23 mouse cellular contexts compared by ENCODE assay signal in genomic region chr19:37924266-37924665, GRCm38 (mm10).
A peak's percentile ranks its signal among the peaks of the same experiment; 100 is the strongest.
DNase-seq lines count a peak whose midpoint lies in the region.
"Had no signal": no experiment of that assay in that cellular context is flagged by ENCODE, and none has a peak within 500 bp of the region (broad histone marks: within the 10 kb centered on the region; RNA-seq: fewer than 3 reads in every experiment).

No protein-coding gene starts in this region.

- no peak overlapping the region for H3K27ac ChIP-seq in limb, embryonic 10.5 days
- H3K27ac ChIP-seq: embryonic facial prominence, embryonic 15.5 days; gastrocnemius, adult 2 months; heart, embryonic 10.5 days; hindbrain, embryonic 10.5 days; intestine, embryonic 15.5 days; layer of hippocampus, adult 2 months; macrophage; midbrain, embryonic 12.5 days; neural tube, embryonic 15.5 days had no signal

- H3K27me3 ChIP-seq in limb, embryonic 10.5 days (ENCODE audit: low read depth, poor library complexity, severe bottlenecking), result no peaks in the 10 kb centered on the region
- H3K27me3 ChIP-seq: embryonic facial prominence, embryonic 15.5 days; intestine, embryonic 15.5 days; neural tube, embryonic 15.5 days had no signal

- 53% methylated on average over 3 of the region's 3 CpGs for WGBS in limb, embryonic 10.5 days

- H3K4me3 ChIP-seq in limb, embryonic 10.5 days, result no peak overlapping the region
- H3K4me3 ChIP-seq: embryonic facial prominence, embryonic 15.5 days; gastrocnemius, adult 2 months; heart, embryonic 10.5 days; hindbrain, embryonic 10.5 days; intestine, embryonic 15.5 days; layer of hippocampus, adult 2 months; midbrain, embryonic 12.5 days; neural tube, embryonic 15.5 days had no signal

- peaks cover 5% of the 10 kb centered on the region; the same call in 1 of the 2 replicates for H3K4me1 ChIP-seq in limb, embryonic 10.5 days
- H3K4me1 ChIP-seq: embryonic facial prominence, embryonic 15.5 days; intestine, embryonic 15.5 days; midbrain, embryonic 12.5 days; neural tube, embryonic 15.5 days had no signal

- no peaks in the 10 kb centered on the region for H3K9me3 ChIP-seq in limb, embryonic 10.5 days (replicated peaks)
- H3K9me3 ChIP-seq: embryonic facial prominence, embryonic 15.5 days; heart, embryonic 10.5 days; hindbrain, embryonic 10.5 days; intestine, embryonic 15.5 days; midbrain, embryonic 12.5 days; neural tube, embryonic 15.5 days had no signal

- DNase-seq in cerebellum, postnatal 14 days, result peak; percentile 5 to 7
- DNase-seq in cerebellum, adult 8-10 months, result no peak
- peak; percentile 19 for DNase-seq in ovary, postnatal 36 days (ENCODE audit: low spot score)
- no peak for DNase-seq in ovary, postnatal 14 days (ENCODE audit: low spot score)
- peak; percentile 90 for DNase-seq in kidney, adult 9 months
- peak; percentile 45 to 61 for DNase-seq in kidney, postnatal 4 days
- DNase-seq in frontal cortex, adult 2 months (ENCODE audit: extremely low spot score in 1 of 2, low spot score in 1 of 2), result no peak
- DNase-seq in limb, embryonic 10.5 days (ENCODE audit: low spot score), result no peak
- DNase-seq: adrenal gland, adult 8-10 months; cerebellum, adult 18-20 months; cerebellum, postnatal 36 days; embryo, embryonic 11 days; gastrocnemius, adult 2 months; right cerebral cortex, postnatal 25 days; spleen, adult 18-20 months had no signal

- H3K36me3 ChIP-seq in limb, embryonic 10.5 days, result no peaks in the 10 kb centered on the region
- H3K36me3 ChIP-seq: embryonic facial prominence, embryonic 15.5 days; heart, embryonic 10.5 days; hindbrain, embryonic 10.5 days; midbrain, embryonic 12.5 days; neural tube, embryonic 15.5 days had no signal

Comparison
In these comparisons a context has a peak if more than half of its experiments do, and no peak if none do; other contexts are left out.
1. DNase-seq: peak in cerebellum, postnatal 14 days (2 of 2), ovary, postnatal 36 days (single experiment), kidney, adult 9 months (single experiment) and kidney, postnatal 4 days (2 of 2); none in cerebellum, adult 8-10 months (single experiment), ovary, postnatal 14 days (single experiment), frontal cortex, adult 2 months (0 of 2) and limb, embryonic 10.5 days (single experiment).